Mouse (Mus musculus): ENCODE measurements around the gene Olfr1243. TPM values are rescaled to one million over a fixed set of nuclear protein-coding genes. Genes with fewer than 3 reads are reported as not detected.
"Not testable (repeated sequence)": the region's sequence is repeated elsewhere in the genome, so short reads cannot be mapped to it uniquely, and the experiment has no call there.

Olfr1243 gene
- polyA plus RNA-seq (2017; shearing (Covaris generic)): not detected

GRCm38 (mm10) chr2:89531387-89531786, at the start of gene Olfr1243:
Gene Olfr1243 (minus strand): TSS chr2:89531487.
- no peak for ATAC-seq

- ATAC-seq: no peak
Observed at GRCm38 (mm10) chr2:89578347-89578746, 47.1 kb upstream of the Olfr1243 start, which contains the start of gene Olfr1245. Gene Olfr1245 (minus strand): TSS chr2:89578447.

GRCm38 (mm10) chr2:89562706-89563105, 31.4 kb upstream of the Olfr1243 start:
- ATAC-seq: not testable (repeated sequence)

- no peak for ATAC-seq
Observed at GRCm38 (mm10) chr2:89544516-89544915, 13.2 kb upstream of the Olfr1243 start.

GRCm38 (mm10) chr2:89539923-89540322, 8.6 kb upstream of the Olfr1243 start:
- ATAC-seq: no peak

- no peak for ATAC-seq
Observed at GRCm38 (mm10) chr2:89498235-89498634, 33.1 kb downstream of the Olfr1243 start, which contains the start of gene Olfr1242. Gene Olfr1242 (minus strand): TSS chr2:89498335.

GRCm38 (mm10) chr2:89487026-89487425, 44.3 kb downstream of the Olfr1243 start, which contains the start of gene Olfr1241:
Gene Olfr1241 (minus strand): TSS chr2:89487126.
- ATAC-seq: no peak

Other genes starting within 250 kb of the Olfr1243 start
- not detected for gene Olfr1229, start 243.5 kb downstream of the Olfr1243 start, polyA plus RNA-seq (2017; shearing (Covaris generic))
- gene Olfr1230, start 234.2 kb downstream of the Olfr1243 start, polyA plus RNA-seq (2017; shearing (Covaris generic)): not detected
- gene Olfr1231, start 224.4 kb downstream of the Olfr1243 start, polyA plus RNA-seq (2017; shearing (Covaris generic)): not detected
- not detected for gene Olfr1232, start 201.8 kb downstream of the Olfr1243 start, polyA plus RNA-seq (2017; shearing (Covaris generic))
- under 1 TPM in 1 of 2 experiments, not detected in 1; 0.05 TPM for gene Olfr1233, start 189.1 kb downstream of the Olfr1243 start, polyA plus RNA-seq (2017; shearing (Covaris generic))
- not detected for gene Olfr1234, start 166.6 kb downstream of the Olfr1243 start, polyA plus RNA-seq (2017; shearing (Covaris generic))
- gene Olfr1238, start 121.8 kb downstream of the Olfr1243 start, polyA plus RNA-seq (2017; shearing (Covaris generic)): not detected
- not detected for gene Olfr1239, start 111.1 kb downstream of the Olfr1243 start, polyA plus RNA-seq (2017; shearing (Covaris generic))
- gene Olfr1240, start 88.5 kb downstream of the Olfr1243 start, polyA plus RNA-seq (2017; shearing (Covaris generic)): not detected
- not detected for gene Olfr1241, start 44.4 kb downstream of the Olfr1243 start, polyA plus RNA-seq (2017; shearing (Covaris generic))
- not detected for gene Olfr1242, start 33.2 kb downstream of the Olfr1243 start, polyA plus RNA-seq (2017; shearing (Covaris generic))
- not detected for gene Olfr1245, start 47.0 kb upstream of the Olfr1243 start, polyA plus RNA-seq (2017; shearing (Covaris generic))
- not detected for gene Olfr1246, start 61.7 kb upstream of the Olfr1243 start, polyA plus RNA-seq (2017; shearing (Covaris generic))
- under 1 TPM in 1 of 2 experiments, not detected in 1; 0.18 TPM for gene Olfr1247, start 82.6 kb upstream of the Olfr1243 start, polyA plus RNA-seq (2017; shearing (Covaris generic))
- not detected for gene Olfr1248, start 86.8 kb upstream of the Olfr1243 start, polyA plus RNA-seq (2017; shearing (Covaris generic))
- not detected for gene Olfr1249, start 103.5 kb upstream of the Olfr1243 start, polyA plus RNA-seq (2017; shearing (Covaris generic))
- not detected for gene Olfr1250, start 130.0 kb upstream of the Olfr1243 start, polyA plus RNA-seq (2017; shearing (Covaris generic))
- not detected for gene Olfr1251, start 140.4 kb upstream of the Olfr1243 start, polyA plus RNA-seq (2017; shearing (Covaris generic))
- not detected for gene Olfr1252, start 193.5 kb upstream of the Olfr1243 start, polyA plus RNA-seq (2017; shearing (Covaris generic))
- gene Olfr1253, start 225.6 kb upstream of the Olfr1243 start, polyA plus RNA-seq (2017; shearing (Covaris generic)): not detected

All from activated CD4-positive, CD25-positive, alpha-beta regulatory T cell, adult 4 months (primary cell).